Mouse (Mus musculus): ENCODE measurements around the gene Lemd1.

Lemd1 gene

DNA sequence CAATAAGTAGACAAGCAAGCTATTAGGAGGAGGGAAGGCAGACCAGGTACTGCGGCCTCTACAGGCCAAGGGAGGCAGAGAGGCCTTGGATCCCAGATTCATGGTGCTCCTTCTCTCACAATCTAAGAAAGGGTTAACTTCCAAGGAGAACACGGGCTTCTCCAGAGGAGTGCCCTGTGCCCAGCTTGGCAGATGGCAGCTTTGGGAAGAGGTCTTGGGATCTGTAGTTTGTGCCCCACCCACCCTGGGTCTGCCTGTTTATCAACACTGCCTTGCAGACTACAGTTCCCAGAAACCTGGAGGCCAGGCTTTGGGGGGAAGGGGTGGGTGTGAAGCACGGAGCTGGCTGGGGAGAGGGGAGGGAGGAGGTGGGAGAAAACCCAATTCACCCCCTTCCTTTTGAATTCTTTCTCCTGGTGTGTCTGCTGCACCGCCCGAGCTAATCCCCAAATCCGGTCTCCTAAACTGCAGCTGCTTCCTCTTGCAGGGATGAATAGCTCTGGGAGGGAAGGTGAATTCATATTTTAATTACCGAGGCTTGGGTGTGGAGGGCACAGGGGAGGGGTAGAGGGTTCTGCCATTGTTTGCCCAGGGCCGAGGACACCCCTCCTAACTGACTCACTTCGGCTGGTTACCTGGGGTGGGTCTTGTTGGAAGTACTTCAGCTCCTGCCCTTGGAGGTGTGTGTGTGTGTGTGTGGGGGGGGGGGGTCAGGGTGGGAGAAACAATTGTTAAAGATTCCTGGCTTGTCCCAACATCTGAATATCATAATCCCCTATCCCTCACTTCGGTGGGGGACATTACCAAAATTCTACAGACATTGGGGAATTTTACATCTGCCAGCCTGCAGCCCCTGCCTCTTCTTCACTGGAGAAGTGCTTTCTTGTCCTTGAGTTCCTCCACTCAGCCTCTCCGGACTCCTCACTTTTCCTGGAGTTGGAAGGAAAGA is 9.6 kb downstream of the Lemd1 start:
- no peak for DNase-seq (ENCODE audit: low spot score)

DNA sequence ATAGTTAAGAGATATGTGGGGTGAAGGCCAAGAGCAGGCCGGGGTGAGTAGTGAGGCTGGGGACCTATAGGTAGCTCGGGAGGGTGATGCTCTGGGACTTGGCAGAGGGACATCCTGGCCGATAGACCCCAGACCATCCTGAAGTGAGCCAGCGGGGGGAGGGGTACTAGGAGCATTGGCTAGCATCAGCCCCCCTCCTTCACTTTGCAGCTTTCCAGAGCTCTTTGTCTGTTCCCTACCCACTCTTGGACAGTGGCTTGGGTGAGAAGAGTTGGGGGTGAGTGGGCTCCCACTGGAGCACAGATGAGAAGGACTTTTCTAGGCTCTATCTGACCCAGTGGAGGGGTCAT is 10.3 kb downstream of the Lemd1 start:
- DNase-seq (ENCODE audit: low spot score) = no peak

GRCm38 (mm10) chr1:132201936-132202335 is 10.7 kb downstream of the Lemd1 start:
- DNase-seq (ENCODE audit: low spot score) = no peak

GRCm38 (mm10) chr1:132202771-132203170 is 11.5 kb downstream of the Lemd1 start:
- no peak for DNase-seq (ENCODE audit: low spot score)

- no peak for DNase-seq (ENCODE audit: low spot score)
Measured at GRCm38 (mm10) chr1:132205958-132206357, 14.7 kb downstream of the Lemd1 start.

- no peak for DNase-seq (ENCODE audit: low spot score)
Measured at GRCm38 (mm10) chr1:132206828-132207227, 15.6 kb downstream of the Lemd1 start.

DNA sequence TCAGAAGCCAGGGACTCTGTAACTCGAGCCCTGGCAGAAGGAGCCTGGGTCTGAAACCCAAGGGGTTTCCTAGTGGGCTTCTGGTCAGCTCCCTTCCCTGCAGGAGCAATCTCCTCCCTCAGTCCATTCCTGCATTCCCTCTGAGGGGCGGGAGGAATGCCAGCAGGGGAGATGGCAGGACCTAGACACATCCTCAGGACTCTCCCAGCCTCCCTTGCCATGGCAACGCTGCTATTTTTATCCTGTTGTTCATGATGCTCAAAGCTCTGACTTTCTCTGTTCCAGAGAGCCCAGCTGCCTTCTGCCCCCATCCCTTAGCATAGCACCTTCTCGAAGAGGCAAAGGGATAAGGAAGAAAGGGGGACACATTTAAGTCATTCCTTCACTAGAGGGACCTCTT is 16.9 kb downstream of the Lemd1 start:
- no peak for DNase-seq (ENCODE audit: low spot score)

DNA sequence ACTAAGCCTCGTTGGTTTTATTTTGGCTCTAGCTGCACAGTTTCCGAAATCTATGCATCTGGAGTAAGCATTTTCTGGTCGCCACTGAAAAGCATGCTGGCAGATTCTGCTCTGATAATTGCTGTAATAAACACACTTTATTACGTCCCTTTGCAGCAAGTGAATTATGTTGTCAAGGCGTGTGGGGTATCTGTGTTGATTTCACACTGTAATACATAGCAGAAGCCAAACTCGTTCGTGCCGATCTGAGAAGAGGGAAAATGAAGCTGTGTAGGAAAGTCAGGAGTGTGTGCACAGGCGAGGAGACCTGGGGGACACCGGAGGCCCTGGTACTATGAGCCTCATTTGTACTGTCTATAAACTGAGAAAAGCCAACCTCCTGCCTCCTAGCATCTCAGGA is 18.2 kb downstream of the Lemd1 start:
- no peak for DNase-seq (ENCODE audit: low spot score)

- no peak for DNase-seq (ENCODE audit: low spot score)
Measured at GRCm38 (mm10) chr1:132210922-132211321, 19.7 kb downstream of the Lemd1 start.

- DNase-seq (ENCODE audit: low spot score) = no peak
Measured at GRCm38 (mm10) chr1:132211672-132212071, 20.4 kb downstream of the Lemd1 start.

- peak; percentile 85 for DNase-seq (ENCODE audit: low spot score)
Measured at GRCm38 (mm10) chr1:132212218-132212617, 21.0 kb downstream of the Lemd1 start.

DNA sequence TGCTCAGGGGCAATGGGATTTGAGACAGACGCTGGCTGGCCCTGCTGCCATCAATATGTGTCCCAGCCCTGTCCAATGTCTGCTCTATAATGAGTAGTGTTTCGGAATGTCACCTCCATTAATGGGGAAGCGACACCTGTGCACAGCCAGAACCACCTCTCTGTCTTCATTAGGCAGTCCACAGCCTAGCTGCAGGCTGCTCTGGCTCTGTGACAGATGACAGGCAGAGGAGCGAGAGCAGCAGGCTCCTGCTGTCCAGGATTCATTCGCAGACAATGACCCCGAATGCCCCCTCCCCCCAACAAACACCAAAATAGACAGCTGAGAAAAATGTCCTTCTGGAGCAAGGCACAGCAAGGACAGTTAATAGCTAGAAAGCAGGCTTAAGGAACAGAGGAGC is 21.8 kb downstream of the Lemd1 start:
- no peak for DNase-seq (ENCODE audit: low spot score)

DNA sequence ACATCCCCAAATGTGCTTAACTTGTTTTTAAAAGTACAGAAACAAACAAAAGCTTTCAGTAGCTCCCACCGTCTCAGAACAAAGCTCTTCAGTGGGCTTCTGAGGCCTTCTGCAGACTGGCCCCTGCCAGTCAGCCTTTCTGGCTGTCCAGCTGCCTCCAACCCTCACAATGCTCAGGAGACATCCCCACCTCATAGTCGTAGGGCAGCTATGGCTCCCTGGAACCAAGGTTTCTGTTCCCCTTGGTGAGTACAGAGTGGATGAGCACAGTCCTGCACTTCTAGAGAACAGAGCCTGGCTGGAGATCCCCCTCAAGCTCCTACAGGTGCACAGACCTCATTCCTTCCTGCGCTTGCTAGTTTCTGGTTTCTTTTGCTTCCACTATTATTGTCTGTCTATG is 25.0 kb downstream of the Lemd1 start:
- no peak for DNase-seq (ENCODE audit: low spot score)

DNA sequence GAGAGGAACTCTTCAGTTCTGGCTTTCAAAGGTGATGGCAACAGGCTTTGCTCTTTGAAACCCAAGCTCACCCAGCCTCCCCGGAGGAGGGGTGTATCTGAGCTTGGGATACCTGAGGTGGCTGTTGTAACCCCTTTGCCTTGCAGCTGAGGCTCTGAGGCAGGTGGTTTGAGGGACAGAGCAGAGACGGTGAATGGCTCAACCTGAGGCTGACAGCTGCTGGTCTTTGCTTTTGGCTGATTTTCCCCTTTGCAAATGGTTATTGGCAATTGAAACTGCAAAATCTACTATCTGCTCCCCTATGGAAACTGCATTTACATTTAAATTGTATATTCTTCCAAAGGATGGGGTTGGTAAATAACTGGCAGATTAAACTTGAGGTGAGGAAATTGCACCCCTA is 30.4 kb downstream of the Lemd1 start:
- DNase-seq (ENCODE audit: low spot score) = no peak

GRCm38 (mm10) chr1:132222166-132222565 is 30.9 kb downstream of the Lemd1 start:
- DNase-seq (ENCODE audit: low spot score) = no peak

- no peak for DNase-seq (ENCODE audit: low spot score)
Measured at GRCm38 (mm10) chr1:132226297-132227080, 35.3 kb downstream of the Lemd1 start.

GRCm38 (mm10) chr1:132229667-132230066 is 38.4 kb downstream of the Lemd1 start, which contains the start of gene Gm10188:
Gm10188 (minus strand) TSS chr1:132229767.
- DNase-seq (ENCODE audit: low spot score) = no peak

GRCm38 (mm10) chr1:132231470-132232274 is 40.4 kb downstream of the Lemd1 start:
- no peak for DNase-seq (ENCODE audit: low spot score)

- DNase-seq (ENCODE audit: low spot score) = no peak
Measured at GRCm38 (mm10) chr1:132233566-132233965, 42.3 kb downstream of the Lemd1 start.

DNA sequence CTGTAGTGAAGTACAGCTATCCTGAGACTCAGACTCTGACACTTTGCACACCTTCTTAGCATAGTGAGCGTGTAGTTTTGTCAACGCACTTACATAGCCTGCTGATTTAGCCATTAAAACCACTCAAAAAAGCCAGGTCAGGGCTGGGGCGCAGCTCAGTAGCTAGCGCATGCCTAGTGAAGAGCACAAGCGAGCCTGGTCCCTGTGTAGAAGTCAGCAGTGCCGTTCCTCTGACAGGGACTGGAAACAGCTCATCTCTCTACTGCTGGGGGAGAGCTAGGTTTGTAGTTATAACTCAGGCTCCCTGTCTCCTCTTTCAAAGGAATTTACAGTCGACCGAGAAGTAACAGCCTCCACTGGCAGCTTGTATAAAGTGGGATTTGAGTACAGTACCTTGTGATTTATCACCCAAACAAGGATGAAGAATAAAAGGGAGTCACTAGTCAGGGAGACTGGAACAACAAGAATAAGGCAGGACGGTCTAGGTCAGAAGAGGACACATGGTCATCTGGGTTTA is 43.6 kb downstream of the Lemd1 start:
- DNase-seq (ENCODE audit: low spot score) = no peak

- DNase-seq (ENCODE audit: low spot score) = peak; percentile 72
Measured at GRCm38 (mm10) chr1:132237585-132238159, 46.4 kb downstream of the Lemd1 start.

DNA sequence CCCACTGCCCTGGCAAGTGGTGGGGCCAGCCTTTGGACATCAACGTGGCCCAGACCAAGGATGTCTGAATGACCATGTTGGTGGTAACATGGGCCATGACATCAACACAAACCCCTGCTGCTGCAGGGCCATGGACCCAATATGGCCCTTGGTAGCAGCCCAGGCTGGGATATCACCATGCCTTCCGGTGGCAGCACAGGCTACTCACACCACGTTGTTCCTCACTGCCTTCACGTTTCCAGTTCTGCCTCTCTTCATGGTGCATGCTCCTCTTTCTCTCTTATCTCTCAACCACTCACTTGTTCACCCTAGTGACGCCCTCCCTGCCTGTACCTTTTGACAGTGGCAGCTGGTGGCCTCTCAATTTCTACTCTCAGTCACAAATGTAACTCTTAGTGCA is 53.8 kb downstream of the Lemd1 start:
- no peak for DNase-seq (ENCODE audit: low spot score)
